Mouse (Mus musculus) embryonic facial prominence, embryonic 11.5 days (tissue): ENCODE measurements around the gene Armc8. TPM values are rescaled to one million over a fixed set of nuclear protein-coding genes. Genes with fewer than 3 reads are reported as not detected.

Experiments
- ATAC-seq: fragments of 200-750 bp; cut with Nextera tagmentation; replicated peaks from 2 replicates; pipeline ENCODE4 v1.8.0; 2017; ENCODE audit warnings: low read depth; ENCODE audit not compliant: insufficient number of reproducible peaks, low FRiP score, low TSS enrichment
- DNase-seq: peaks from one replicate; pipeline ENCODE4 v3.0.0-alpha.2; 2015; ENCODE audit warnings: low spot score
- H3K27ac ChIP-seq: fragments of 300-500 bp; sonication (generic); replicated peaks from 2 replicates; pipeline ENCODE4 v1.5.1; 2014; ENCODE audit warnings: mild to moderate bottlenecking, low read depth, low read length, control low read depth
- H3K27me3 ChIP-seq: fragments of 300-500 bp; sonication (generic); 2 replicates; pipeline ENCODE4 v1.6.1; 2014; ENCODE audit warnings: mild to moderate bottlenecking, low read length, moderate library complexity, mixed read lengths; ENCODE audit not compliant: control insufficient read depth, insufficient read depth
- H3K36me3 ChIP-seq: fragments of 300-500 bp; sonication (generic); replicated peaks from 2 replicates; pipeline ENCODE4 v1.6.1; 2014; ENCODE audit warnings: low read depth, mild to moderate bottlenecking, low read length, moderate library complexity, mixed read lengths; ENCODE audit not compliant: control insufficient read depth, insufficient read depth
- H3K4me1 ChIP-seq: fragments of 300-500 bp; sonication (generic); 2 replicates; pipeline ENCODE4 v1.6.1; 2014; ENCODE audit warnings: low read length, mixed read lengths; ENCODE audit not compliant: control insufficient read depth, insufficient read depth
- H3K4me2 ChIP-seq: fragments of 300-500 bp; sonication (generic); 2 replicates; pipeline ENCODE4 v1.6.1; 2014; ENCODE audit warnings: low read depth, mild to moderate bottlenecking, control low read depth, low read length, moderate library complexity
- H3K4me3 ChIP-seq: fragments of 300-500 bp; sonication (generic); 2 replicates; pipeline ENCODE4 v1.5.1; 2014; ENCODE audit warnings: low read depth, low read length, control low read depth
- H3K9ac ChIP-seq: fragments of 300-500 bp; sonication (generic); replicated peaks from 2 replicates; pipeline ENCODE4 v1.6.1; 2014; ENCODE audit warnings: mild to moderate bottlenecking, control low read depth, low read length
- H3K9me3 ChIP-seq: fragments of 300-500 bp; sonication (generic); replicated peaks from 2 replicates; pipeline ENCODE4 v1.6.1; 2016; ENCODE audit warnings: mild to moderate bottlenecking, low read length, inconsistent platforms, mixed read lengths; ENCODE audit not compliant: control insufficient read depth
- WGBS: fragments of 180-500 bp; shearing (Covaris S2); extraction: QIAGEN DNeasy Blood & Tissue Kit; methylation state at CpG from one replicate; pipeline ENCODE4 v1.1.7; 2014; 5-methylcytosine and 5-hydroxymethylcytosine counted together
- polyA plus RNA-seq: library from polyadenylated mRNA; unstranded; fragments of >200 nt; fragmentation: Nextera tagmentation; extraction: Ambion mirVana; gene quantifications from 2 replicates; pipeline ENCODE4 v1.2.1, GENCODE M21; 2014

Armc8 gene
- polyA plus RNA-seq, 1 experiment from 2014 or later, result 27.2 TPM

DNA sequence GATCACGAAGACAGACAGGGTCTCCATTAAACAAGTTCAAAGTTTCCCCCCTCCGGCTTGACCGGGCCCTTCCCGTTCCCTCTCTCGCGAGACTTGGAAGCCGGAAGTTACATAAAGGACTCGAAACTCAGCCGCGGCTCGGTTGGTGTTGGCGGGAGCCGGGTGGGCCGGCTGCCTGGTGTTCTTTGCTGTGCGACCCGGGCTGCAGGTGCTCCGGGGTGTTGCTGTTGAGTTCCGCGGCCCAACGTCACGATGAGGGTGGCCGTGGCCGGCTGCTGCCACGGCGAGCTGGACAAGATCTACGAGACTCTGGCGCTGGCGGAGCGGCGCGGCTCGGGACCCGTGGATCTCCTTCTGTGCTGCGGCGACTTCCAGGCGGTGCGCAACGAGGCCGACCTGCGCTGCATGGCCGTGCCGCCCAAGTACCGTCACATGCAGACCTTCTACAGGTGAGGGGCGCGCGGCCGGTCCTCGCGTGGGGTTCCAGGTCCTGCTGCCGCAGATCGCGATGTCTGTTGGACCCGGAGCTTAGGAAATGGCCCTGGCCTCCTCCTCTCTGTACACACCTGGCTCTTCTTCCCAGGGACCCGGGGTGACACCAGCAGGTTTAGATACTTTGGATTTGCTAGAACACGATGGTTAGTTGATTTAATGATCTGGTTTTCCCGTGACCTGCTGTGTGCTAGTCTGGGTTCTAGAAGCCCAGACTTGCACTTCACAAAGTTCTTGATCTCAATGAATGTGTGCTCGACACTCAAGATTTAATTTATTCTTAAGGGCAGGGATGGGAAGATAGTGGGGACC is 7.2 kb upstream of the Armc8 start, which contains the start of gene Dbr1:
Gene Dbr1, plus strand, starts transcription at position 123 of the 804 bp plus-strand sequence.
- H3K27ac ChIP-seq, result peak within 1 kb of the TSS; percentile 59
- H3K4me1 ChIP-seq, result no peaks in the 10 kb centered on the region
- WGBS, result under 1% methylated on average over 57 of the region's 57 CpGs
- DNase-seq (peak; percentile 97), ATAC-seq (peak; percentile 89)
- H3K4me3 ChIP-seq, result peak within 1 kb of the TSS; percentile 94
- no peaks in the 10 kb centered on the region for H3K9me3 ChIP-seq
- peak within 1 kb of the TSS; percentile 74 for H3K4me2 ChIP-seq
- peak within 1 kb of the TSS; percentile 96 for H3K9ac ChIP-seq
- H3K36me3 ChIP-seq, result no peaks in the 10 kb centered on the region; the same call in 1 of the 2 replicates
- H3K27me3 ChIP-seq, result no peaks in the 10 kb centered on the region

DNA sequence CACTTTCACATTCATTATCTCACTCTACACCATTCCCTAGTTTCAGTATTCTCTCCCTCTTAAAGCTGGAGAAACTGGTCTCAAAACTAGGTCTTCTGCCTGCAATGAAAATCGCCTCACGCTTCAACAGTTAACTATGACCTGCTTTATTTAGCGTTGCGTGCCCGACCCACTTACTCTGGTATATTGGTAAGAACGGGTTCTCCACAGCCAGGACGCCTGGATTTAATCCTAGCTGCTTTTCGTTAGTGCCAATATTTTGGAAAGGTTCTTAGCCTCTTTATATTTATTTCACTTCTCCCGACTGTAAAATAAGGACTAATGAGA is 335 bp upstream of the Armc8 start:
- WGBS, result 2% methylated on average over 9 of the region's 9 CpGs
- no peak for DNase-seq

DNA sequence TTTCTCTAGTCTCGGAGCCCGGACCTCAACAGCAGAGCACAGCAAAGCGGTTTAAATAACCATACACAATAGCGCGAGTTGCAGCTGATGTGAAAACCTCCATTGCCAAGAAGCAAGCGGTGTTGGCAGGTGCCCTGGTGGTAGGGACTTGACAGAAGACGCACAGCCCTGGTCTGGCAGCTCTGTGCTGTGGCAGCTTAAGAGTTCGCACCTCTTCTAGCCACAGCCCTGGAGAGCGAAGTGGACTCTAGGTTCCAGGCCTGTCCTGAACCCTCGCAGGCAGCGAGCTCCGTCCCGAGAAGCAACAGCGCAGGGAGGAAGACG is 714 bp downstream of the Armc8 start:
- Histone ChIP-seq H3K4me1 (no peaks in the 10 kb centered on the region), H3K4me3 (peak overlapping the region; percentile 98)
- 1% methylated on average over 15 of the region's 15 CpGs for WGBS

More for the DNA sequence above, 335 bp upstream of the Armc8 start:
- Histone ChIP-seq H3K36me3 (no peaks in the 10 kb centered on the region), H3K27me3 (no peaks in the 10 kb centered on the region), H3K9ac (peak overlapping the region; percentile 97), H3K4me3 (peak overlapping the region; percentile 98), H3K4me1 (no peaks in the 10 kb centered on the region), H3K9me3 (no peaks in the 10 kb centered on the region), H3K4me2 (peak overlapping the region; percentile 87), H3K27ac (peak overlapping the region; percentile 91)
- no peak for ATAC-seq

DNA sequence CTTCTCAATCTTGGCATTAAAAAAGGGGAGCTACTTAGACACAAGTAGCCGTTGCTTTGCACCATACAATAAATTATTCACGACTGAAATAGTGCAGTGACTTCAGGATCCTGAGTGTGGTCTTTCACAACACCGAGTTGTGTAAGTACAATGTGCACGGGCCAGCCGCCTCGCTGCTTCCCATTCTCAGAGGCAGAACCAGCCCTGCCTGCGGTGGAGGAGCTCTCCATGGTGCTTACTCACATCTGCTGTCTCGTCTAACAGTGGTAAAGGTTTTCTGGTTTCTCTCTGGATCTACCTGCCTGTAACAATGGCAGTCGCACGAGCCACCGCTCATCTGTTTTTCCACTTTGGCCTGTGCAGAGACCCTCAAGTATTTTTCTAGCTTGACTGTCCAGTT is 5.0 kb downstream of the Armc8 start:
- 28% methylated on average over 11 of the region's 11 CpGs for WGBS
- H3K36me3 ChIP-seq, result no peaks in the 10 kb centered on the region
- ATAC-seq (no peak), DNase-seq (peak; percentile 74)
- H3K9ac ChIP-seq, result no peak overlapping the region
- H3K4me3 ChIP-seq, result no peak overlapping the region
- H3K9me3 ChIP-seq, result no peaks in the 10 kb centered on the region
- no peaks in the 10 kb centered on the region for H3K27me3 ChIP-seq
- H3K4me2 ChIP-seq, result no peak overlapping the region
- no peaks in the 10 kb centered on the region for H3K4me1 ChIP-seq
- no peak overlapping the region for H3K27ac ChIP-seq

More for the DNA sequence above, 714 bp downstream of the Armc8 start:
- Histone ChIP-seq H3K36me3 (no peaks in the 10 kb centered on the region), H3K9me3 (no peaks in the 10 kb centered on the region), H3K27ac (peak overlapping the region; percentile 91), H3K4me2 (peak overlapping the region; percentile 87), H3K9ac (peak overlapping the region; percentile 97), H3K27me3 (no peaks in the 10 kb centered on the region)
- DNase-seq (peak; percentile 8), ATAC-seq (peak; percentile 74)

DNA sequence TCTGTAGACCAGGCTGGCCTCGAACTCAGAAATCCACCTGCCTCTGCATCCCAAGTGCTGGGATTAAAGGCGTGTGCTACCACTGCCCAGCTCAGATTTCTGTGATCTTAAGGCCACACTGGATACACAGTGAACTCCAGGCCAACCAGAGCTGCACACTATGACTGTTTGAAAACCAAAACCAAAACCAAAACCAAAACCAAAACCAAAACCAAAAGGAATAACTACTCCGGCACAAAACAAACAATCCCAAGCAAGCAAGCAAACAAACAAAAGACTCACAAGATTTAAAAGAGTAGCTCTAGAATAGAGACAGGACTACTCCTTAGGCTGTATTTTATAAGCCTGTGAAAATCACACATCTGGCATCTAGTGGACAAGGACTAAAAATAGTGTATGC is 8.3 kb downstream of the Armc8 start:
- H3K4me2 ChIP-seq, result no peak overlapping the region
- H3K27me3 ChIP-seq, result no peaks in the 10 kb centered on the region
- 95% methylated on average over 2 of the region's 3 CpGs for WGBS
- no peak for ATAC-seq
- H3K4me1 ChIP-seq, result no peaks in the 10 kb centered on the region
- H3K9ac ChIP-seq, result no peak overlapping the region
- DNase-seq, result no peak
- no peaks in the 10 kb centered on the region for H3K36me3 ChIP-seq
- no peaks in the 10 kb centered on the region for H3K9me3 ChIP-seq
- H3K4me3 ChIP-seq, result no peak overlapping the region
- H3K27ac ChIP-seq, result no peak overlapping the region

DNA sequence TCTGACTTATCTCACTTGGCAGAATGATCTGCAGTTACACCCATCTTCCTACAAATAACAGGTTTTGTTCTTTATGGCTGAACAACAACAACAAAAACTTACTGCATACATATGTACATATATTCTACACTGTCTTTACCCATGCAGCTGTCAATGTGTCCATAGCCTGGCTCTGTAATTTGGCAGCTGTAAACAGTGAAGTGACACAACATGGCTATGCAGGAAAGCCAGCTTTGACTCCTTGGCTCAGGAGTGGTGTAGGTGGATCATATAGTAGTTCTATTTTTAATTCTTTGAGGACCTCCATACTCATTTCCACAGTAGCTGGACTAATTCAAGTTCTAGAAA is 9.2 kb downstream of the Armc8 start:
- Histone ChIP-seq H3K4me3 (no peak overlapping the region), H3K9ac (no peak overlapping the region), H3K9me3 (no peaks in the 10 kb centered on the region), H3K27ac (no peak overlapping the region), H3K27me3 (no peaks in the 10 kb centered on the region), H3K4me2 (no peak overlapping the region), H3K4me1 (no peaks in the 10 kb centered on the region), H3K36me3 (no peaks in the 10 kb centered on the region)
- ATAC-seq (no peak), DNase-seq (no peak)

DNA sequence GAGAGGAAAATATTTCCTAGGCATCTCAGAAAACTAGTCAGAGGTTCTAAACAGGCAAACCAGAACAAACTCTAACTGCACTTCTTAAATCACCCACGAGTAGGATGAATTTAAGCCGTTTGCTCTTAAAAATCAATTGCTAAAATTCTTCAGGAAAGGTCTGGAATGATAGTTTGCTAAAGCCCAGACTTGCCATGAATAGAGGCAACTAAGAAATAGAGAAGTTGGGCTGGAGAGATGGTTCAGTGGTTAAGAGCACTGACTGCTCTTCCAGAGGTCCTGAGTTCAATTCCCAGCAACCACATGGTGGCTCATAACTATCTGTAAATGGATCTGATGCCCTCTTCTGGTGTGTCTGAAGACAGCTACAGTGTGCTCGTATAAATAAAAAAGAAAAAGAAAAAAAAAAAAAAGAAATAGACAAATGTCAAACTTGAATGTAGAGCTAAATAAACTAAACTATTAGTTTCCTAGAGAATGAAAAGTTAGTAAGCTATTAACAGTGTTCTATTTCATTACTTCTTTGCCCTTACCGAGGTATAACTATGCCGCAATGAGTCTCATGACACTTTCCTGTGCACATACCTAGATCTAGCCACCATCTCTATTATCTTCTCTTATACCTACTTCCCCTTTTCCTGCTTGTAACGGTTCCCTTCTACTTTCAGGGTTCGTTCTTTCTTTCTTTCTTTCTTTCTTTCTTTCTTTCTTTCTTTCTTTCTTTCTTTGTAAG is 9.7 kb downstream of the Armc8 start:
- H3K27me3 ChIP-seq, result no peaks in the 10 kb centered on the region
- no peaks in the 10 kb centered on the region for H3K4me1 ChIP-seq
- 93% methylated on average over 7 of the region's 7 CpGs for WGBS
- no peak overlapping the region for H3K4me3 ChIP-seq
- no peak overlapping the region for H3K9ac ChIP-seq
- no peak for ATAC-seq
- no peaks in the 10 kb centered on the region for H3K9me3 ChIP-seq
- no peak overlapping the region for H3K27ac ChIP-seq
- DNase-seq, result no peak
- no peaks in the 10 kb centered on the region for H3K36me3 ChIP-seq
- H3K4me2 ChIP-seq, result no peak overlapping the region

- Histone ChIP-seq H3K4me1 (no peaks in the 10 kb centered on the region), H3K9me3 (no peaks in the 10 kb centered on the region), H3K4me3 (no peak overlapping the region), H3K27me3 (no peaks in the 10 kb centered on the region), H3K36me3 (no peaks in the 10 kb centered on the region), H3K4me2 (no peak overlapping the region), H3K9ac (no peak overlapping the region), H3K27ac (no peak overlapping the region)
- WGBS, result 83% methylated on average over 8 of the region's 8 CpGs
- no peak for ATAC-seq
- DNase-seq, result no peak
These were observed 11.0 kb downstream of the Armc8 start for GRCm38 (mm10) chr9:99557580-99558300.
